Mouse (Mus musculus) adrenal gland, adult 8-10 months (tissue): ENCODE results near the gene Pard3. TPM values are rescaled to one million over a fixed set of nuclear protein-coding genes. Genes with fewer than 3 reads are reported as not detected.
"Not testable (repeated sequence)": the region's sequence is repeated elsewhere in the genome, so short reads cannot be mapped to it uniquely, and the experiment has no call there.

Source experiments
- DNase-seq: peaks from one replicate; pipeline ENCODE4 v3.0.0; 2022
- total RNA-seq, 4 experiments: library from RNA; stranded (reverse); gene quantifications; 2 replicates each; pipeline ENCODE4 v1.2.4; 2022

Pard3 gene
- total RNA-seq, 4 experiments from 2014 or later = 43.6 to 52.4 (median 45.8) TPM

- DNase-seq = no peak
These were observed 77.3 kb downstream of the Pard3 start for GRCm38 (mm10) chr8:127140945-127141344.

- no peak for DNase-seq
These were observed 79.9 kb downstream of the Pard3 start for GRCm38 (mm10) chr8:127143641-127144040.

- no peak for DNase-seq
These were observed 80.9 kb downstream of the Pard3 start for GRCm38 (mm10) chr8:127144562-127144961.

- DNase-seq = no peak
These were observed 81.4 kb downstream of the Pard3 start for GRCm38 (mm10) chr8:127145135-127145534.

- no peak for DNase-seq
These were observed 82.4 kb downstream of the Pard3 start for GRCm38 (mm10) chr8:127146055-127146454.

- DNase-seq = no peak
These were observed 85.1 kb downstream of the Pard3 start for GRCm38 (mm10) chr8:127148821-127149220.

GRCm38 (mm10) chr8:127150645-127151044 lies 87.0 kb downstream of the Pard3 start:
- DNase-seq = no peak

GRCm38 (mm10) chr8:127151706-127152105 lies 88.0 kb downstream of the Pard3 start:
- no peak for DNase-seq

- DNase-seq = no peak
These were observed 93.4 kb downstream of the Pard3 start for GRCm38 (mm10) chr8:127157087-127157486.

GRCm38 (mm10) chr8:127159421-127159966 lies 95.8 kb downstream of the Pard3 start:
- DNase-seq = no peak

GRCm38 (mm10) chr8:127161854-127162253 lies 98.2 kb downstream of the Pard3 start:
- no peak for DNase-seq

- DNase-seq = no peak
These were observed 99.1 kb downstream of the Pard3 start for GRCm38 (mm10) chr8:127162821-127163220.

- DNase-seq = no peak
These were observed 100.9 kb downstream of the Pard3 start for GRCm38 (mm10) chr8:127164326-127165280.

- no peak for DNase-seq
These were observed 104.8 kb downstream of the Pard3 start for GRCm38 (mm10) chr8:127168496-127168895.

GRCm38 (mm10) chr8:127169361-127169760 lies 105.7 kb downstream of the Pard3 start:
- no peak for DNase-seq

- DNase-seq = not testable (repeated sequence)
These were observed 106.7 kb downstream of the Pard3 start for GRCm38 (mm10) chr8:127170372-127170771.

- no peak for DNase-seq
These were observed 107.2 kb downstream of the Pard3 start for GRCm38 (mm10) chr8:127170930-127171329.

GRCm38 (mm10) chr8:127173483-127173882 lies 109.8 kb downstream of the Pard3 start:
- no peak for DNase-seq

GRCm38 (mm10) chr8:127174411-127174810 lies 110.7 kb downstream of the Pard3 start:
- no peak for DNase-seq

- DNase-seq = no peak
These were observed 111.6 kb downstream of the Pard3 start for GRCm38 (mm10) chr8:127175160-127175836.

- DNase-seq = no peak
These were observed 114.9 kb downstream of the Pard3 start for GRCm38 (mm10) chr8:127178634-127179033.

GRCm38 (mm10) chr8:127181246-127181645 lies 117.6 kb downstream of the Pard3 start:
- DNase-seq = no peak

- DNase-seq = no peak
These were observed 118.4 kb downstream of the Pard3 start for GRCm38 (mm10) chr8:127182065-127182464.
